Mouse (Mus musculus): ENCODE measurements at regions not wholly inside any gene's neighbourhood (a gene's known extent, or its start where the extent isn't known, plus 50 kb on each side); places are given as distances from the start of the nearest gene placed in this dataset.
A peak's percentile ranks its signal among the peaks of the same experiment; 100 is the strongest.

DNA sequence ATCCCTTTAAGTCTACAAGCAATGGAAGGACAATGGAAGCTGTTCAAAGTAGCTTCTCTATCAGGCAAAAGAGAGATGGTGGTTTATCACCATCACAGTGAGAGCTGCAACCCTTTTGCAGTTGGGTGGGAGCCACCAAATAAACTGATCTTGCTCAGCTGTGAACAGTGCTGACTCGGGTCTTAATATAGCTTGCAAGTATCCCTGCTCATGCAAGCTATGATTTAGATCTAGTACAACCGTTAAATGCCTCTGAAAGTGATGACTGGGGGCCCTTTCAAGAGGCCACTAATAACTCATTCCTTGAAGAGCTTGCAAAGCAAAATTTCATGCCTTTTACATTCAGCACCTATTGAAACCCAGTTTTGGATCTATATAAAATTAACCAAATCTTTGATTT, 1154.5 kb upstream of the Lrrtm3 start:
- H3K4me3 ChIP-seq = no peak overlapping the region
- DNase-seq (ENCODE audit: extremely low spot score in 1 of 2, low spot score in 2 of 2) = no peak
- TF ChIP-seq CTCF (IDR thresholded peaks at IDR 0.05) = no peak
- intact Hi-C loops (cut with DNase I) = no loop called here
- H3K27ac ChIP-seq = no peak overlapping the region

DNA sequence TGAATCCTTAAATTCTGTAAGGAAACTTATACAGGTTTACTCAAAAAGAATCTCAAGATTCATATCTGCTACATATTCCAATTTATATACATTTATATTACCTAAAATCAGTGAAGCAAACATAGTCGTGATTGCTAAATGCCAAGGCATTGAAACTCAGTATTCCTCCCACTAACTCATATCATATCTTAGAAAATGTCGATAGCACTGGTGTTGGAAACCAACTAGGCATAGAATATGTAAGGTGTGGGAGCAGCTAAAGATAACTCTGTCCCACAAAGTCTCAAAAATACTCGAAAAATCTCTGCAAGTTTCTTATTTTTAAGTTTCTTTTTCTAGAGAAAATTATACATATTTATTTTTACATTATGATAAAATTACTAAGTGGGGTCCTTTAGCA, 1134.1 kb upstream of the Lrrtm3 start:
- DNase-seq (ENCODE audit: extremely low spot score in 1 of 2, low spot score in 2 of 2) = no peak
- H3K4me3 ChIP-seq = no peak overlapping the region
- intact Hi-C loops (cut with DNase I) = no loop called here
- TF ChIP-seq CTCF (IDR thresholded peaks at IDR 0.05) = no peak
- peak overlapping the region; percentile 32; the same call in 1 of the 2 replicates for H3K27ac ChIP-seq

DNA sequence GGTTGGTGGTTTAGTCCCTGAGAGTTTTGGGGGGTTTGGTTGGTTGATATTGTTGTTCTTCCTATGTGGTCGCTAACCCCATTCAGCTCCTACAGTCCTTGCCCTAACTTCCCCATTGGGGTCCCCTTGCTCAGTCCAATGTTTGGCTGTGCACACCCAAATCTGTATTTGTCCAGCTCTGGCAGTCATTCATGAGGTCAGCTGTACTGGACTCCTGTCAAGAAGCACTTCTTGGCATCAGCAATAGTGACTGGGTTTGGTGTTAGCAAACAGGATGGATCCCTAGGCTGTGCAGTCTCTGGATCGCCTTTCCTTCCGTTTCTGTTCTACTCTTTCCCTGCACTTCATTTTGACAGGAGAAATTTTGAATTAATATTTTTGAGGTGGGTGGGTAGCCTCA, 1131.1 kb upstream of the Lrrtm3 start:
- no peak overlapping the region for H3K4me3 ChIP-seq
- no peak overlapping the region for H3K27ac ChIP-seq
- intact Hi-C loops (cut with DNase I) = no loop called here
- DNase-seq (ENCODE audit: extremely low spot score in 1 of 2, low spot score in 2 of 2) = no peak
- no peak for TF ChIP-seq CTCF (IDR thresholded peaks at IDR 0.05)

DNA sequence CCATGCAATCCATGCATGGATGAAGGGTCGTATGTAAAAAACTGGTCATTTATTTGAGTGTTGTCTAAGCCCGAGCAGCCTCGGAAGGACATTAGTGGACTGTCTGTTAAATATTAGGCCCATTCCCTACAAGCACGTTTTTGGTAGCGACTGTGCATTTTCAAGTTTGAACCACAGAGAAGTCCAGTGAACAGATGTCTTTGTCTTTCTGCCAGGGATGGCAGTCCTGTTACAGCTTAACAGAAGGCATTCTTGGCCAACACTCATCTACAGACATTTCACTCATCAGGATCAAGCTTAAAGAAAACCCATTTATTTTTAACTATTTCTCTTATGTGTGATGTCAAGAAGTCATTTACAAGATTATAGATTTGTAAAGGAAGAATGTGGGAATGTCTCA, 1129.2 kb upstream of the Lrrtm3 start:
- no peak for TF ChIP-seq CTCF (IDR thresholded peaks at IDR 0.05)
- no peak for DNase-seq (ENCODE audit: extremely low spot score in 1 of 2, low spot score in 2 of 2)
- Histone ChIP-seq H3K27ac (no peak overlapping the region; the same call in 1 of the 2 replicates), H3K4me3 (no peak overlapping the region)
- intact Hi-C loops (cut with DNase I) = loop anchor here (10.0 kb wide), 1 partner anchor 1134 kb away; no protein-coding TSS in a partner anchor

DNA sequence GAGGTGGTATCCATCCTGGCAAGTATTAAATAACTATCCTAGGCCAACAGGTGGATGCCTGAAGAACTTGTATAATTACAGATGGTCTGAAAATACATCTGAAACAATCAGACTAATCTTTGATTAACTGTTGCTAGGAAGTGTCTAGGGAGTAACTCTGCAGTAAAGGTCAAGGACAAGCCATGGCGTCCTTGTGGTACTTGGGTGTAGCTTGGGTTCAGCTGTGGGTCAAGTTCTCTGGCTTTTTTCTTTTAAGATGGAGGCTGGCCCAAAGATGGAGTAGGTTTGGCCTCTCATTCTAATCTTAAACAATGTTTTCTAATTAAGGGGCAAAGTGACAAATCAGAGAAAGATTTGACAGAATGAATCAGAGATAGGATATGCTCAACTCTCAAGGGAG, 1126.1 kb upstream of the Lrrtm3 start:
- Histone ChIP-seq H3K27ac (no peak overlapping the region; the same call in 1 of the 2 replicates), H3K4me3 (no peak overlapping the region)
- no peak for TF ChIP-seq CTCF (IDR thresholded peaks at IDR 0.05)
- DNase-seq (ENCODE audit: extremely low spot score in 1 of 2, low spot score in 2 of 2) = no peak
- intact Hi-C loops (cut with DNase I) = loop anchor here (10.0 kb wide), 1 partner anchor 1131 kb away; no protein-coding TSS in a partner anchor

DNA sequence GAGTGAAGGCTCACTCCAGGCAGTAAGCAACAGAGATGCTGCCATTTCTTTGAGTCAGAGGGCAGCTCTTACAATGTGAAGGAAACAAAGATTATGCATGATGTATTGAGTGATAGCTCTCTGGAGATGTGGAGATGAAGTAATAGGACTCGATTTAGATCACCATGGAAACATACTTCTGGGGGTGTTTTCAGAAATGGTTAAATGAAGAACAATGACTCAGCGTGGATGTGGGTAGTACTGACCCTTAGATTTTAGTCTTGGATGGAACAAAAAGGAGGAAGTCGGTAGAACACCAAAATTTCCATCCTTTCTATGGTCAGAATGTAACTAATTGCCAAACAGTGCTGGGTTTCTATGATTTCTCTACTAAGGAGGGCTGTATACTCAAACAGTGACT, 1125.1 kb upstream of the Lrrtm3 start:
- Histone ChIP-seq H3K4me3 (no peak overlapping the region), H3K27ac (peak overlapping the region; percentile 66)
- intact Hi-C loops (cut with DNase I) = loop anchor here (10.0 kb wide), 1 partner anchor 1130 kb away; no protein-coding TSS in a partner anchor
- TF ChIP-seq CTCF (IDR thresholded peaks at IDR 0.05) = no peak
- no peak for DNase-seq (ENCODE audit: extremely low spot score in 1 of 2, low spot score in 2 of 2)

DNA sequence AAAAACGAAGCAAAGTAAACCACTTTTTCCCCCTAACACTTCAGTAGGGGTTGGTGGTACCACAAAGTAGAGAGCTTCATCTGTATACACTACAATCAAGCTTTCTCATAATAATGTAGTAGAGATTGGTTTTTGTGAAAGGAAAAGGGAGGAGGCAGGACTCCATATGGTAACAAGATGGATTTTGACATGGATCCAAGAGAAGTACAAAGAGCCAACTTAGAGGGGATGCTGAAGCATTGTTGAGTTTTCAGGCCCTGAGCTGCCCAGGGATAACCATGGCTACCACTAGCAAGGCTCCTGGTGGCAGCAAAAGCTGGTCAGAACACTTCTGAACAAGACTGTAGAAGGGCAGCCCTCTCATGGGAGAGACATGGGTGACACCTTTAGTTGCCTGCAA, 1093.6 kb upstream of the Lrrtm3 start:
- no peak overlapping the region for H3K27ac ChIP-seq
- H3K4me3 ChIP-seq = no peak overlapping the region
- DNase-seq (ENCODE audit: extremely low spot score in 1 of 2, low spot score in 2 of 2) = no peak
- intact Hi-C loops (cut with DNase I) = no loop called here
- no peak for TF ChIP-seq CTCF (IDR thresholded peaks at IDR 0.05)

DNA sequence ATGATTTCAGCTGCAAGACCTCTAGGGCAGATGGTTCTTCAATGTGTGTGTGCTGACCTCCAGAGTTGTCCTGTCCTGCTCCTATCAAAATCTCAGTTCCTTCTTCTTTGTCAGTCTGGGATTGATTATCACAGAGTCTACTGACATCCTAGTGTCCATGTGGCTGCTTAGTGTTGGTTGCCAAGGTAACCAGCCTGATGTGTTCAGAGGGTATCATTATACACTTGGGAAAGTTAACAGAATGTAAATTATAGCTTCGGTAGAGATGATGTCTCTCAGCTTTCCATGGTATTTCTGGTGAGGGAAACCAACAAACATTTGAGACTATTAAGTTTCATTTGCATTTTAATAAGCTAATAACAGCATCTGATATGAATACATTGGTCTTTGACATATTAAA, 1092.5 kb upstream of the Lrrtm3 start:
- H3K4me3 ChIP-seq = no peak overlapping the region
- DNase-seq (ENCODE audit: extremely low spot score in 1 of 2, low spot score in 2 of 2) = no peak

DNA sequence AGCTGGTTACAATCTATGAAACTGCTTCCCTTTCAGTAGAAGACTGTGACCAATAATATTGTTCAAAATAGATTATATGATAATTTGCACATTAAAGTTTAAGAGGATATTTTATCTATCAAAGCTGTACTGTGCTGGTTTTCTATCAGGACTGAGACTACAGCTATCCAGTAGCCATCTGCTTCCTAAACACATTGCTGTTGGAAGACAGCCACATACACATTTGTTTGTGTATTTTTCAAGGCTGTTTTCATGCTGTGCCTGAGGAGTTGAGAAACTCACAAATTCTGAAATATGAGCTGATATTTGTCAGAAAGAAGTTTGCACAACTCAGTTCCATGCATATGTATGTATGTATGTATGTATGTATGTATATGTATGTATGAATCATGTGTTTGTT, 1089.0 kb upstream of the Lrrtm3 start:
- no peak overlapping the region for H3K4me3 ChIP-seq
- no peak for TF ChIP-seq CTCF (IDR thresholded peaks at IDR 0.05)
- H3K27ac ChIP-seq = no peak overlapping the region
- intact Hi-C loops (cut with DNase I) = no loop called here
- DNase-seq (ENCODE audit: extremely low spot score in 1 of 2, low spot score in 2 of 2) = no peak

More for the DNA sequence above, 1092.5 kb upstream of the Lrrtm3 start:
- no peak overlapping the region for H3K27ac ChIP-seq
- intact Hi-C loops (cut with DNase I) = no loop called here
- TF ChIP-seq CTCF (IDR thresholded peaks at IDR 0.05) = no peak

DNA sequence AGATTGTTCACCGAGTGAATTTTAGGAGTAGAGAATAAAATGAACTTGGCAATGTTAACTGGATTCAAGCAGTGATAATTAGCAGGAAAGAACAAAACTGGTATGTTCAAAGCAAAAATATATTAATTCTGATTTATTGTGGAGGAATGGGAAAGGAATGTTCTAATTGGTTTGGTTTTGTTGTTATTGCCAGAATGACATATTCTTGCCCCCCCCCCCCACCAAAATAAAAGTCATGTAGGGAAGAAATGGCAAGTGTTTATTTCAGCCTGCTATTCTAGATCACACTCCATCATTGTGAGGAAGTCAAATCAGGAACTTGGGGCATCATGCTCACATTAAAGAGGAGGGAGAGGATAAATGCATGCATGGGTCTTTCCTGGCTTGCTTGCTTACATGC, 1064.1 kb upstream of the Lrrtm3 start:
- intact Hi-C loops (cut with DNase I) = no loop called here
- Histone ChIP-seq H3K27ac (no peak overlapping the region), H3K4me3 (no peak overlapping the region)
- DNase-seq (ENCODE audit: extremely low spot score in 1 of 2, low spot score in 2 of 2) = no peak
- no peak for TF ChIP-seq CTCF (IDR thresholded peaks at IDR 0.05)

DNA sequence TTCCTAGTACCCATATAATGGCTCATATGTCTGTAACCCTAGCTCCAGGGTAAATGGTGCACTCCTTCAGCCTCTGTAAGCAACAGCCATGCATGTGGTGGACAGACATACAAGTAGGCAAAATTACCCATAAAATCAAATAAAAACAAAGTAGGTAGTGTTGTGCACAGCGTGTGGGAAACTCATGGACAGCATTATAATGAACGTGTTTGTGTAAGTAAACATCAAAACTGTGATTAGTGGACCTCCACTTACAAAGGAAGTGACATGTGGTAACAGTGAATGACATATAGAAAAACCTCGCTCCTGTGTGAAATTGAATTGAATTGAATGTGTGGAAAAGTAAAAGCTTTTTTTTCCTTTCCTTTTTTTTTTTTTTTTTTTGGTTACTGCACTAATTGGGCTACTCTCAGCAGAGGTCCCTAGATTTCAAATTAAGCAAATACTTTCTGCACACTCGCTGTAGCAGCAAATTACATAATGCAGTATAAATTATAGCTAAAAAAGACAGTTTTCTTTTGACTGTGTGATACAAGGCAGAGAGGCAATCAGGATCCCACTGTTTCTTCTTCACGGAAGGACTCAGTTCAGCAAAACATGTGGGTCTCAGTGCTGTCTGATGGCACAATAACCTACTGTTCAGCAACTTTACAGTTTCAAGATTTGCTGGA, 1035.0 kb upstream of the Lrrtm3 start:
- no peak overlapping the region for H3K4me3 ChIP-seq
- no peak for TF ChIP-seq CTCF (IDR thresholded peaks at IDR 0.05)
- no peak overlapping the region for H3K27ac ChIP-seq
- no peak for DNase-seq (ENCODE audit: extremely low spot score in 1 of 2, low spot score in 2 of 2)
- intact Hi-C loops (cut with DNase I) = no loop called here

DNA sequence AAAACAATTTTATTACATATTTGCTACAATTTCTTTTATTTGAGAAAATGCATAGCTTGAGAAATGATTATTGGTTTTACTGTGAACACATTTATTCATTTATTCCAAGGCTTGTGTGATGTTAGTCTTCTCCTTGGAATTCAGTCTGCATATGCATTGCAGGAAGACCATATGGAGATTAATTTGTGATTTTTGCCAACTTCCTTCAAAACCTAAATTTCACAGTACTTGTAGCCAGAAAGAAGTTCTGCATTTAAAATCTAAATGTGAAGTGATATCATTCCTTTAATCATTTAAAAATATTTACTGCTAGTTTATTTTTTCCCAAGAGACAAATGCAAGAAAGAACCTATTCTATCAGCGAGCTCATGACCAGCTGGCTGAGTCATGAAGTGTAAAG, 1028.1 kb upstream of the Lrrtm3 start:
- intact Hi-C loops (cut with DNase I) = no loop called here
- no peak overlapping the region for H3K4me3 ChIP-seq
- TF ChIP-seq CTCF (IDR thresholded peaks at IDR 0.05) = no peak
- DNase-seq (ENCODE audit: extremely low spot score in 1 of 2, low spot score in 2 of 2) = no peak
- 0 out of 2 replicates have a peak overlapping the region, but pooled peaks have one; percentile 15 for H3K27ac ChIP-seq

DNA sequence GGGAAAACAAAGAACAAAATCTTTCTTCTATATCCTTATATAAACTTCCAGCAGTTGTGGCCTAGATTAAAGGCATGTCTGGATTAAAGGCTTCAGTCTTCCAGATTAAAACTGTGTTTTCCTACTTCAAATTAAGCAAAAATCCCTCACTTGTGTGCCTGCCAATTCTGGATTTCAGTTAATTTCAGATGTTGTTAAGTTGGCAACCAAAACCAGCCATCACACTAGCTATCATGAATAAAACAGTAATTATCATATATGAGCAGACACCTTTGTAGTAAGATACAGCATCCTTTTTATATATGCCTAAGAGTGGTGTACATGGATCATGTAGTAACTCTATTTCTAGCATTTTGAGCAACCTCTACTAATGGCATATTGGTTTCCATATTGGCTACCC, 1024.5 kb upstream of the Lrrtm3 start:
- Histone ChIP-seq H3K4me3 (no peak overlapping the region), H3K27ac (no peak overlapping the region)
- TF ChIP-seq CTCF (IDR thresholded peaks at IDR 0.05) = no peak
- DNase-seq (ENCODE audit: extremely low spot score in 1 of 2, low spot score in 2 of 2) = no peak
- intact Hi-C loops (cut with DNase I) = no loop called here
